Mouse (Mus musculus) forebrain, embryonic 12.5 days (tissue): Measurements from ENCODE around the gene Tgif1. TPM values are rescaled to one million over a fixed set of nuclear protein-coding genes. Genes with fewer than 3 reads are reported as not detected.
A peak's percentile ranks its signal among the peaks of the same experiment; 100 is the strongest.

ENCODE experiments used
- ATAC-seq: fragments of 200-750 bp; cut with Nextera tagmentation; 2 replicates; pipeline ENCODE4 v1.8.0; 2017; ENCODE audit warnings: moderate TSS enrichment; ENCODE audit not compliant: low FRiP score
- H3K27ac ChIP-seq: fragments of 300-500 bp; sonication (generic); 2 replicates; pipeline ENCODE4 v1.5.1; 2016; ENCODE audit warnings: mild to moderate bottlenecking
- H3K27me3 ChIP-seq: fragments of 300-500 bp; sonication (generic); 2 replicates; pipeline ENCODE4 v1.6.1; 2016; ENCODE audit warnings: mild to moderate bottlenecking
- H3K36me3 ChIP-seq: fragments of 300-500 bp; sonication (generic); replicated peaks from 2 replicates; pipeline ENCODE4 v1.6.1; 2016; ENCODE audit warnings: mild to moderate bottlenecking
- H3K4me1 ChIP-seq: fragments of 300-500 bp; sonication (generic); 2 replicates; pipeline ENCODE4 v1.6.1; 2016
- H3K4me2 ChIP-seq: fragments of 300-500 bp; sonication (generic); 2 replicates; pipeline ENCODE4 v1.6.1; 2016; ENCODE audit warnings: mild to moderate bottlenecking, moderate library complexity
- H3K4me3 ChIP-seq: fragments of 300-500 bp; sonication (generic); replicated peaks from 2 replicates; pipeline ENCODE4 v1.5.1; 2016; ENCODE audit warnings: mild to moderate bottlenecking
- H3K9ac ChIP-seq: fragments of 300-500 bp; sonication (generic); 2 replicates; pipeline ENCODE4 v1.6.1; 2016; ENCODE audit warnings: mild to moderate bottlenecking
- H3K9me3 ChIP-seq: fragments of 300-500 bp; sonication (generic); 2 replicates; pipeline ENCODE4 v1.6.1; 2016
- WGBS: fragments of 180-500 bp; shearing (Covaris S2); methylation state at CpG from one replicate; pipeline ENCODE4 v1.1.7; 2016; 5-methylcytosine and 5-hydroxymethylcytosine counted together
- polyA plus RNA-seq: library from polyadenylated mRNA; unstranded; fragments of >200 nt; fragmentation: Nextera tagmentation; extraction: Ambion mirVana; gene quantifications from 2 replicates; pipeline ENCODE4 v1.2.1, GENCODE M21; 2016

Gene Tgif1
- polyA plus RNA-seq, 1 experiment from 2014 or later, result 52.6 TPM

GRCm38 (mm10) chr17:70864645-70865044 is 11.3 kb upstream of the Tgif1 start:
- no peaks in the 10 kb centered on the region for H3K36me3 ChIP-seq
- no peaks in the 10 kb centered on the region for H3K27me3 ChIP-seq
- no peak overlapping the region for H3K4me2 ChIP-seq
- 0 out of 2 replicates have a peak, but pooled peaks cover 4% of the 10 kb centered on the region for H3K9me3 ChIP-seq
- 75% methylated on average over 3 of the region's 3 CpGs for WGBS
- H3K4me3 ChIP-seq, result no peak overlapping the region
- H3K9ac ChIP-seq, result no peak overlapping the region
- no peak for ATAC-seq
- H3K4me1 ChIP-seq, result no peaks in the 10 kb centered on the region
- H3K27ac ChIP-seq, result no peak overlapping the region

GRCm38 (mm10) chr17:70864117-70864516 is 10.8 kb upstream of the Tgif1 start:
- H3K4me3 ChIP-seq, result no peak overlapping the region
- no peaks in the 10 kb centered on the region for H3K36me3 ChIP-seq
- no peak for ATAC-seq
- H3K9ac ChIP-seq, result no peak overlapping the region
- H3K27ac ChIP-seq, result no peak overlapping the region
- 95% methylated on average over 8 of the region's 8 CpGs for WGBS
- 0 out of 2 replicates have a peak, but pooled peaks cover 4% of the 10 kb centered on the region for H3K9me3 ChIP-seq
- H3K4me1 ChIP-seq, result no peaks in the 10 kb centered on the region
- H3K27me3 ChIP-seq, result no peaks in the 10 kb centered on the region
- H3K4me2 ChIP-seq, result no peak overlapping the region

GRCm38 (mm10) chr17:70858814-70859213 is 5.5 kb upstream of the Tgif1 start:
- WGBS, result 89% methylated on average over 4 of the region's 4 CpGs
- Histone ChIP-seq H3K36me3 (no peaks in the 10 kb centered on the region), H3K4me3 (no peak overlapping the region), H3K27me3 (peaks cover 6% of the 10 kb centered on the region; the same call in 1 of the 2 replicates), H3K9me3 (0 out of 2 replicates have a peak, but pooled peaks cover 4% of the 10 kb centered on the region), H3K27ac (no peak overlapping the region), H3K4me2 (no peak overlapping the region), H3K9ac (no peak overlapping the region), H3K4me1 (peaks cover 4% of the 10 kb centered on the region)
- no peak for ATAC-seq

GRCm38 (mm10) chr17:70856871-70857415 is 3.6 kb upstream of the Tgif1 start:
- whole genome bisulfite sequencing, result 71% methylated on average over 12 of the region's 12 CpGs
- H3K36me3 ChIP-seq, result no peaks in the 10 kb centered on the region
- H3K27me3 ChIP-seq, result peaks cover 9% of the 10 kb centered on the region; the same call in 1 of the 2 replicates

GRCm38 (mm10) chr17:70854021-70854420 is 675 bp upstream of the Tgif1 start:
- H3K4me2 ChIP-seq, result peak overlapping the region; percentile 95
- no peaks in the 10 kb centered on the region for H3K9me3 ChIP-seq
- WGBS, result 22% methylated on average over 6 of the region's 6 CpGs
- peak overlapping the region; percentile 83 for H3K9ac ChIP-seq
- ATAC-seq, result no peak
- H3K36me3 ChIP-seq, result no peaks in the 10 kb centered on the region
- H3K27me3 ChIP-seq, result peaks cover 15% of the 10 kb centered on the region; the same call in 1 of the 2 replicates
- H3K27ac ChIP-seq, result no peak overlapping the region
- peak overlapping the region; percentile 65 for H3K4me3 ChIP-seq
- H3K4me1 ChIP-seq, result peaks cover 38% of the 10 kb centered on the region

More at GRCm38 (mm10) chr17:70856871-70857415, 3.6 kb upstream of the Tgif1 start:
- H3K4me3 ChIP-seq, result no peak overlapping the region
- H3K4me1 ChIP-seq, result peaks cover 10% of the 10 kb centered on the region
- no peaks in the 10 kb centered on the region for H3K9me3 ChIP-seq
- no peak overlapping the region for H3K9ac ChIP-seq
- H3K27ac ChIP-seq, result no peak overlapping the region
- no peak for ATAC-seq
- no peak overlapping the region for H3K4me2 ChIP-seq

GRCm38 (mm10) chr17:70852686-70853386 is 510 bp downstream of the Tgif1 start:
- H3K4me3 ChIP-seq, result peak overlapping the region; percentile 65
- no peaks in the 10 kb centered on the region for H3K36me3 ChIP-seq
- peaks cover 15% of the 10 kb centered on the region; the same call in 1 of the 2 replicates for H3K27me3 ChIP-seq
- H3K9ac ChIP-seq, result peak overlapping the region; percentile 83
- peak overlapping the region; percentile 92 for H3K27ac ChIP-seq
- H3K4me1 ChIP-seq, result peaks cover 50% of the 10 kb centered on the region
- peak overlapping the region; percentile 95 for H3K4me2 ChIP-seq
- peak; percentile 63 for ATAC-seq
- WGBS, result under 1% methylated on average over 51 of the region's 51 CpGs
- H3K9me3 ChIP-seq, result no peaks in the 10 kb centered on the region

GRCm38 (mm10) chr17:70852011-70852685 is 1.2 kb downstream of the Tgif1 start:
- under 1% methylated on average over 29 of the region's 29 CpGs for WGBS

GRCm38 (mm10) chr17:70850996-70851991 is 2.1 kb downstream of the Tgif1 start:
- H3K36me3 ChIP-seq, result no peaks in the 10 kb centered on the region; the same call in 1 of the 2 replicates
- H3K4me3 ChIP-seq, result peak overlapping the region; percentile 65
- under 1% methylated on average over 48 of the region's 54 CpGs for WGBS
- peak overlapping the region; percentile 95 for H3K4me2 ChIP-seq
- H3K4me1 ChIP-seq, result peaks cover 57% of the 10 kb centered on the region
- ATAC-seq, result peak; percentile 63
- peak overlapping the region; percentile 93 for H3K27ac ChIP-seq
- peaks cover 17% of the 10 kb centered on the region for H3K27me3 ChIP-seq
- peak overlapping the region; percentile 75 for H3K9ac ChIP-seq
- no peaks in the 10 kb centered on the region for H3K9me3 ChIP-seq

More at GRCm38 (mm10) chr17:70852011-70852685, 1.2 kb downstream of the Tgif1 start:
- Histone ChIP-seq H3K36me3 (no peaks in the 10 kb centered on the region), H3K4me1 (peaks cover 51% of the 10 kb centered on the region), H3K9me3 (no peaks in the 10 kb centered on the region), H3K9ac (peak overlapping the region; percentile 83), H3K4me3 (peak overlapping the region; percentile 65), H3K27me3 (peaks cover 15% of the 10 kb centered on the region; the same call in 1 of the 2 replicates), H3K4me2 (peak overlapping the region; percentile 95), H3K27ac (peak overlapping the region; percentile 93)
- ATAC-seq, result no peak

- Histone ChIP-seq H3K27ac (peak overlapping the region; percentile 93), H3K4me1 (peaks cover 65% of the 10 kb centered on the region), H3K9ac (peak overlapping the region; percentile 75), H3K27me3 (peaks cover 21% of the 10 kb centered on the region), H3K9me3 (no peaks in the 10 kb centered on the region), H3K36me3 (no peaks in the 10 kb centered on the region; the same call in 1 of the 2 replicates), H3K4me2 (peak overlapping the region; percentile 95), H3K4me3 (peak overlapping the region; percentile 65)
- peak; percentile 21; the same call in 1 of the 2 replicates for ATAC-seq
- under 1% methylated on average over 40 of the region's 40 CpGs for WGBS
Measured at GRCm38 (mm10) chr17:70850233-70850995, 2.9 kb downstream of the Tgif1 start.

GRCm38 (mm10) chr17:70849399-70850232 is 3.7 kb downstream of the Tgif1 start:
- Histone ChIP-seq H3K4me1 (peaks cover 72% of the 10 kb centered on the region), H3K9ac (peak overlapping the region; percentile 75), H3K27ac (peak overlapping the region; percentile 93), H3K27me3 (peaks cover 21% of the 10 kb centered on the region), H3K4me3 (peak overlapping the region; percentile 65), H3K4me2 (peak overlapping the region; percentile 95), H3K9me3 (no peaks in the 10 kb centered on the region), H3K36me3 (peaks cover 3% of the 10 kb centered on the region; the same call in 1 of the 2 replicates)
- under 1% methylated on average over 33 of the region's 33 CpGs for WGBS
- no peak for ATAC-seq
